Mouse (Mus musculus) T-helper 1 cell (primary cell): ENCODE measurements around the gene Mettl21a.
"Not testable (repeated sequence)": the region's sequence is repeated elsewhere in the genome, so short reads cannot be mapped to it uniquely, and the experiment has no call there.

Experiments
- in situ Hi-C: fragments of 300-600 bp; cut with MboI, MseI; formaldehyde crosslinking; loops from one replicate; pipeline ENCODE4 v1.15.1; 2025; ENCODE audit warnings: high pct_unique_total_duplicates

Gene Mettl21a

DNA sequence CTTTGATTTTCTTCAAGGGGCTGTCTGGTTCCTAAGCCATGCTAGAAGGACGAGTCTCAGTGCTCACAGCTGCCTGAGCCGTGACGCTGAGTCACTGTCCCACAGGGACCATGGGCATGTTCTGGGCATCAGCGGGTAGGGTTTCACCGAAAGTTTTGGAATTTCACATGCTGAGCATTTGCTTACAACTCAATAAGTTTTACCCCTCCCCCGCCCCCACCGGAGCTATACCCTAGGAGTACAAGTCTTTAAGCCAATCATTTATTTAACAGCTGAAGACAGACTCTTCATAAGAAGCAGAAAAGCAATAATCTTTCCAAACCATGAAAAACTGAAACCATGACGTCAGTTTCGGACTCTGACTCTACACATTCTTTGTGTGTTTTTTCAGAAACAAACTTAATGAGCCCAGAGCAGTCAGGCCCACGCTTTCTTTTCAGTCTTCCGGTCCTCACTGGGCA, 1.5 kb downstream of the Mettl21a start:
- in situ Hi-C loops = loop anchor here (10.0 kb wide), 1 partner anchor 501 kb away; no protein-coding TSS in a partner anchor

DNA sequence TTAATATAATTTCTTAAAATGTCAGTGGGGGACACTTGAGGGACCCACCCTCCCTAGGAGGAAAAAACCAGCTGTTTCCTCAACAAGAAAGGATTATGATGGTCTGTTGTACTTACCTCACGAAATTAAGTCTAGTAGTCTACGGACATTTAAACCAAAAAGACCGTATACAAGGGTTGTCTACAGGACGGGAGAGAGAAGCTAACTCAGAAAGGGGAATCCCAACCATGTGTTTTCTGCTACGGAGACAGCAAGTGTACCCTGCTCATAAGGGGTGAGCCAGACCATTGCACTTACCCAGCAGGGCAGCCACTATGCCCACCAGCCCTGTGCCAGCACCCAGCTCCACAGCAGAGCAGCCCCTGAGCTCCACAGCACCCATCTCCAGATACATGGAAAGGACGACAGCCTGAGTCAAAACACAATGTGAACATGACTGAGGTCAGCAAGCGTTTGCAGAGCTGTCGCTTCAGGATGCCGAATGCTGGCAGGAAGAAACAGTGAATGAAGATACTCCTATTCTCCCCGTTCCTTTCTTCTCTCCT, 2.2 kb downstream of the Mettl21a start:
- in situ Hi-C loops = loop anchor here (10.0 kb wide), 1 partner anchor 500 kb away; no protein-coding TSS in a partner anchor

DNA sequence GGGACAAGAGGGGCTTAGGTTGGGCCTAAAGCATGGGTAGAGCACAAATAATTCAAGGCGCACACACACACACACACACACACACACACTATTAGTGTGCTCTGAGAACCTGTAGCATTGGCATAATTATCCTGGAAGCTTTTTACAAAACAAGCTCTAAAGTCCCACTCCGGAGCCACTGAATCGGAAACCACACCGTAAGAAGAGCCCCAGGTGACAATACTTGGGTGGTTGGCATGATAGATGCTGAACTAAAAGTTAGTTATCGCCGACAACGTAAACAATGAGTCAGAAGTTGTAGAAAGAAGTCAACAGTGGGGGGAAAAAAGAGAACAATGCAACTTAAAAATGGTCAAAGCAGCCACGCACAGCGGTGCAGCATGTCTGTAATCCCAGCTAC, 2.7 kb downstream of the Mettl21a start:
- in situ Hi-C loops = loop anchor here (10.0 kb wide), 1 partner anchor 500 kb away; no protein-coding TSS in a partner anchor

DNA sequence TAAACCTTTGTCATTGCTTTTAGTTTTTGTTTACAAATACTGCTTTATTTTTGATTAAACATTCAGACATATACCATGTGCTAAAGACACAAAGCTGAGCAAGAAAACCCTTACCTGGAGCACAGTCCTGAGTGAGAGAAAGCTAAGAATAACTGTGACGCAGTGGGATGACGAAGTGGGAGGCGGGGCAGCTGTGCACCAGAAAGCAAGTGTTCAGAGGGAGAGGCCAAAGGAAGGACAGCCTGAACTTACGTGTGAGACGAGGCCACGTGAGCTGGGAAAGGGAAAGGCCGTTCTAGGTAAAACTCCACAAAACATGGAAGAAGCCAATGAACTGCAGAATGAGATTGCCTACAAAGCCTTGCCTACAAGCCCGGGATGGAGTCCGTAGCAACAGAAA, 7.1 kb downstream of the Mettl21a start:
- in situ Hi-C loops = loop anchor here (10.0 kb wide), 1 partner anchor 495 kb away; no protein-coding TSS in a partner anchor

DNA sequence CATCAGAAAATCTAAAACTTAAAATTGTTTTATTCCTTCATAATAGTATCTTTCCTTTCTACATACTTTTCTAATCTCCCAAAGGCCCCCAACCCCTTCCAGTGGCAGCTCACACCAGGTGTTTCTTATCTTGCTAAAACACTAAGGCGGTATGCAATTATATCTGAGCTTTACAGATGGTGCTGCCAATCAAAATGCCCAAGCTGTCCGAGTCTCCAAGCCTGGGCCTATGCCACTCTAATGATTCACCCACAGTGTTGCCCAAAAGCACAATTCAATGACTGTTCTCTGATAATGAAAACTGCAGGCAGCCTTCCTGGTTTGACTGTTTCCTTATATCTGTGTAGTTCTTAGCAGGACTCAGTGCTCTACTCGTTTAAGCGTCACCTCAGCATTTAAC, 7.9 kb downstream of the Mettl21a start:
- in situ Hi-C loops = no loop called here

DNA sequence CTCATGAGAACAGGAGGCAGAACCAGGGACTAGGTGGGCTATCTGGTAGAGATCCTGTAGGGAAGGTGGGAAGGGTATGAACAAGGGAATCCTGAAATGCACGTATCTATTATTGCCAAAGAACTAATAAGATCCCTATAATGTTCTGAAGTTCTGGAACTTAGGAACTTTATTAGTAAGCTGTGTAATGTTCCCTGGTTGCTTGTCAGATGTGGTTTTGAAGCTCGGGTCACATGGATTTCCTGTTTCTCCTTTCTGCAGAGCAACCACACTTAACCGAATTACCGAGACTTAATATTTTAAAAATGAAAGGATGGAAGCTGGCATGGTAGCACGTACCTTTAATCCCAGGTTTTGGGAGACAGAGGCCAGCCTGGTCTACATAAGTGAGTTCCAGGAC, 13.7 kb downstream of the Mettl21a start:
- in situ Hi-C loops = no loop called here

DNA sequence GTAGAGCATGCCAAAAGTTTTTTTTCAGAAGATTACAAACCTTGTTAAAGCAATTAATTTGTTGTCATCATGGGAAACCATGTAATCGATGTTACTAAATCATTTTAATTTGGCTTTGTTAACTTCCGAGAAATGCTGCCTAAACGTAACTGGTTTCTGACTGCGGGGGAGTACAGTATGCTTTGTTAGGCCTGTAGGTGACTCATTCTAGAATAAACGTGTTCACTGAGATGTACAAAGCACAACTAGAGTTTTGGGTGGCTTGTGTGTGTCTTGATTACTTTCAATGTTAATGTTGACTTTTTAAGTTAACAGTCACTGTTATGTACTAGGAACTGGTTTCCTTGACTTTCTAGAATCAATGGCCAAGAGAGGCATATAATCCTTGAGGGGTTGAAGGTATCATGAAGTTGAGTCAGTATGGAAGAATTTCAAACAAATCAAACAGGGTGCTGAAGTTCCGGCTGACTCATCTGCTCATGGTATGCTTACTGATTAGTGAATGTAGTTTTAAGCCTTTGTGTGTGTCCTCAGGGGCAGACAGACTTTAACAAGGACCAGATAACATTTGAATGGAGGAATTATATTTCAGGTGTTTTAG, 15.7 kb downstream of the Mettl21a start:
- in situ Hi-C loops = no loop called here

DNA sequence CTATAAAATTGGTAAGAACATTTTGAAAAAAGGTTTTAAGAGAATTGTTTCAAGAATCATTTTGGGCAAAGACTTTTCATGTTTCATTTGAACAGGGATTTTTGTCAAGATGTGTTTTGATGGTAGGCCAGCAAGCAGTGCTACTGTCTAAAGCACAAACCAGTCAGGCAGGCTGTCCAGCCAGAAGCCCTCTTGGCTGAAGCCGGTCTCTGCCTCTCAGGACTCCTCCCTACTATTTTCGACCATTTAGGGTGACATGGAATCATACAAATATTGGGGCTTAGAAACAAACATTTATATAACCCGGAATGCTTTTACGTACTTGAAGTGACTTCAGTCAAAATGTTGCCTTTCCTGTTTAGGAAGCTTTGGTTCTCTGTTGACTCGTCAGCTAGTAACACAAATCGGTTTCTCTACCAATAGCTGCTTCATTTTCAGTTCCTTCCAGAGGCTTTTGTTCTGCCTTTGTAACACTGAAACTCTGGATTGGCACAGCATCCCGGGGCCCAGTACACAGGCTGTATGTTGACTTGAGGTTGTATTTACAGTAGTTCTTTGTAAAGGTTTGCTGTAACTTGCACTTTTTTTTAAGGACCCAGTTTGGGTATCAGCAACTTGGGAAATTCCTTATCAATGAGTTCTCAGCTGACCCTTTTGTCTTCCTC, 16.5 kb downstream of the Mettl21a start:
- in situ Hi-C loops = no loop called here

DNA sequence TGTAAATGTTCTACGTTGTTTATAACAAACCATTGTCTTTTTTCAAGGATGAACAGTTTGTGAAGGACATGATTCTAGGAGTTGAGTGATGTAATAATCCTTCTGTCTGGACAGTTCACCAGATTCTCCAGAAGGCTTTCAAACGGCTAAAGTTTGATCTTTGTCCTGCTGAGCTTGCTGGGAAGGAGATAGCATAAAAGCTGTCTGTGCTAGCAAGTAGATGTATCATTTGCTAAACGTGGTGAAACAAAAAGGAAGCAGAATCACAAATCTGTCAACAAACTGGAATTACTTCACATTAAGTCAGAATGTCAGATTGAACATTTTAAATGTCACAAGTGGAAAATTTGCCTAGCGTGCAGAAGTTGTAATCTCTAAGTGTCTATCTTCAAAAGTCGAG, 18.1 kb downstream of the Mettl21a start:
- in situ Hi-C loops = no loop called here

DNA sequence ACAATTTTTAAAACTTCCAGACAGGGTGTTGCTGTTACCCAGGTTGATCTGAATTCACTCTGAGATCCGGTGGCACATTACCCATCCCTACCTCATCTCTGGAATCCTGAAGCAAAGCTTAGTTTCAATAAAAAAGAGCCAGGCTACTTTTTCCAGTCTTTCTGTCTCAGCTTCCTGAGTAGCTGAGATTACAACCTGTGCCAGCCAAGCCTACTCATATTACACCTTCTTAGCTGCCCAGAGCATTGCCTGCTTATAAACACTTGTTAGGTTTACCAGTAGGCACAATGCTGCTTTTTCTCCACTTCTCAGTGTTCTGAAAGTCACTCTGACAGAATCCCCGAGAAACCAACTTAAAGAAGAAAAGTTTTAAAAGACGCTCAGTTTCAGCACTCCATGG, 38.2 kb downstream of the Mettl21a start:
- in situ Hi-C loops = no loop called here

DNA sequence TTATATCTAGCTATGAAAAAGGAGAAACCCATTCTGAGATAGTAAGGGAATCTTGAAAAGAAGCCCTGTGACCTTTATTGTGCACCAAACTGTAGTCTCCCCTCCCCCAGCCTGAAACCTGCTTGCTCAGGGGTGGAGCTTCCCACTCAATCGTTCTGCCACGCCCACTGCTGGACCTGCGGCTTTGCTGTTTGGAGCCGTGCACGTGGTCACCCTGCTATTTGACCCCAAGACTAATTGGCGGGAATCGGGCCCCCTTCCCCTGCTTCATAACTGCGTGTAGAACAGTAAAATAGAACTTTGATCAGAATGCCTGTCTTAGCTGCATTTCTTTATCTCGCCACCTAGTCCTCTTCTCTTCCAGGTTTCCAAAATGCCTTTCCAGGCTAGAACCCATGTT, 39.1 kb downstream of the Mettl21a start:
- in situ Hi-C loops = not testable (repeated sequence)

DNA sequence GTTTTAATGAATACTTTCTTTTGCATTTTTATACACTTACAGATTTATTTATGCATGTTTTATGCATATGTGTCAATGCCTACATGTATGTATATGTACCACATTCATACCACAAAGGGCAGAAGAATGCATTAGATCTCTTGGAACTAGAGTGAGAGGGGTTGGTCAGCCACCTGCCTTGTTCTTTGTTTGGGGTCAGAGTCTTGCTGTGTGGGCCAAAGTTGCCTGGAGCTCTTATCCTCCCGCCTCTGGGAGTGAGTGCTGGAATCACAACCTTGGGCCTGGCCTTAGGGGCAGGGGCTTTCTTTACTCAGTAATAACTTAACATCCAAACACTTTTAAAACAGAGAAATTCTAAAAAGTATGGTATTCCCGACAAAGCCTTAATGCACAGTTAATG, 40.3 kb downstream of the Mettl21a start:
- in situ Hi-C loops = no loop called here

DNA sequence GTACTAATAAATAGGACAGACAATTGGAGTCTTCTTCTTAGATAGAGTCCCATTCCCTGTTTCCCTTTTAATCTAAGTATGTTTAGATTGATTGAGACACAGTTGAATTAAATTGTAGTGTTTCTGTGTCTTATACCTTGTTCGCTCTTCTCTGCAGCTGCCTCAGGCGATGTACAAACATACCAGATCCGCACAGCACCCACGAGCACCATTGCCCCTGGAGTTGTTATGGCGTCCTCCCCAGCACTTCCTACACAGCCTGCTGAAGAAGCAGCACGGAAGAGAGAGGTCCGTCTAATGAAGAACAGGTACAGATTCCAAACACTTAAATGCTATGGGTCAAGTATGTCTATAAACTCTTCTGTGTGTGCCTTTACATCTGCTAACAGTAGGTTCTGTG, 41.0 kb downstream of the Mettl21a start:
- in situ Hi-C loops = no loop called here

DNA sequence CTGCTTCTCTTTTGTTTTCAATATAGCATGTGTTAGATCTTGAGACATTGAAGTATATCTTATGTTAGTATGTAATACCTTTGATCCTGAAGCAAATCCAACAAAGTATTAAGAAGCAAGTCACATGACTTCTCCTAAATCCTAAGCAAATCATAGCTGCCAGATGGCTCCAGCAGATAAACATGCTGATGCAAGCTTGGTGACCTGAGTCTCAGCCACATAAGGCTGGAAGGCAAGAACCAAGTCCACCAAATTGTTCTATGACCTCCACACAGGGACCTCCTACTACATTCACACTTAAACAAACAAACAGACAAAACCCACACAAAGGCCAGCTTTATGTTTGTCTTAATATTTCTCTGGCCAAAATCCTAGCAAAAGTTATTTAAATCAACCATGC, 48.8 kb downstream of the Mettl21a start:
- in situ Hi-C loops = no loop called here

DNA sequence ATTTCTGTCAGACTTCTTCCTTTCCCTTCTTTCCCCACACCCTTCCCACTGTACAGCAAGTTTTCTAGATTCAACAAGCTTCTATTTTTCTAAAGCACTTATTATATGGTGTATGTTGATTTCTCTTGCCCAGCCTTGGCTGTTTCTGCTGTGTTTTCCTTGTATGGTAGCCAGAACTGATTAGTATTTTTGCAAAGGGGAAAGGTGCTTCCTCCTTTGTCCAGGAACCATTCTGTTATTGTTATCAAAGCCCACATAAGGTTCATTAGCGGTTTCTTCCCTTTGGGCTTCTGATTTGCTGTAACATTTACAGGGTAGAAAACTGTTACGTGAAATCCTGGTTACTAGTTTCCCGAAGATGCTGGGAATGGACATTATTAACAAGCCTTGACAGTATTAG, 56.9 kb downstream of the Mettl21a start:
- in situ Hi-C loops = no loop called here
